Mouse (Mus musculus) heart, adult 2 months (tissue): ENCODE measurements around the gene Cep128.

Experiments used
- CTCF ChIP-seq: fragments of 200-600 bp; IDR thresholded peaks from 2 replicates; pipeline ENCODE4 v1.8.1; 2022; ENCODE audit warnings: antibody characterized with exemption, mild to moderate bottlenecking, moderate library complexity
- EP300 ChIP-seq: fragments of 200-500 bp; IDR thresholded peaks from 2 replicates; pipeline ENCODE4 v1.6.1; 2011; ENCODE audit warnings: low read depth, low read length, control low read depth; ENCODE audit not compliant: insufficient read depth
- POLR2A ChIP-seq: fragments of 200-500 bp; IDR thresholded peaks from 2 replicates; pipeline ENCODE4 v1.6.1; 2011; ENCODE audit warnings: mild to moderate bottlenecking, low read depth, low read length, control low read depth; ENCODE audit not compliant: insufficient read depth

DNA sequence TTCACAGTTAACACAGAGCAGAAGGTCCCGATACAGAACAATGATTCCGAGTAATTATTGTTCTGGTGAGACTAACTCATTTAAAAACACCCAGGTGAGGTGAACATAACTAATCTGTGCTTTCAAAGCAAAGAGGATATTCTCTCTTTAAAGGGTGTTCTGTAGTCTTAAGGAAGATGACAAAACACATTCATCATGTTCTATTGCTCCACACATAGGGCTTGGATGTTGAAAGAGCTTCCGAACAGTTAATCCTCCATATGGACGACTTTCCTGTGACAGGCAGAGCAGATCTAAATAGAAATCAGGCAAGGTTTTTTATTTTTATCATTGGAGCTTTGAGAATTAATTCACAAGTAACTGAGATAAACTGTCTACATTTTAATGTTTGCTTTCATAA lies 342.8 kb downstream of the Cep128 start:
- TF ChIP-seq CTCF (no peak), EP300 (no peak), POLR2A (no peak)
